Mouse (Mus musculus) left cerebral cortex, postnatal 25 days (tissue): ENCODE data around the gene 4930539E08Rik. TPM values are rescaled to one million over a fixed set of nuclear protein-coding genes. Genes with fewer than 3 reads are reported as not detected.

Experiments
- DNase-seq, 2 experiments: peaks; one replicate each; pipeline ENCODE4 v3.0.0; 2022; ENCODE audit warnings: low spot score in 2 of 2, mixed read lengths in 1 of 2
- intact Hi-C: fragments of 180-260 bp; cut with DNase I; formaldehyde crosslinking; loops from one replicate; pipeline ENCODE4 v1.15.1; 2025
- total RNA-seq, 2 experiments: library from RNA; stranded (reverse); gene quantifications; 2 replicates each; pipeline ENCODE4 v1.2.3; 2021

Gene 4930539E08Rik
- total RNA-seq, 2 experiments from 2014 or later: 9.5 to 11.4 TPM

DNA sequence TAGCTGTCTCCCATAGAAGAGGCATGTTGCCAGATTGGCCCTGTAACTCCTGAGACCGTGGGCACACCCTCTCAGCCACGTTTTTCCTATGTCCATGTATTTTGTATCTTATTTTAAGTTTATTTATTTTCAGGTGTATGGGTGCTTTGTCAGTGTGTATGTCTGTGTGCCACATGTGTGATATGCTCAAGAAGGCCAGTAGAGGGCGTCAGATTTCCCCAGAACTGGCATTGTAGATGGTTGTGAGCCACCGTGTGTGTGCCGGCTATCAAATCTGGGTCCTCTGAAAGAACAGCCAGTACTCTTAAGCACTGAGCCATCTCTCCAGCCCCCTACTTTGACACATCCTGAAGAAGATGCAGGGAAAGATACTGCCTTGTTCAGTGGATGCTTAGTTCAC lies 44.7 kb downstream of the 4930539E08Rik start:
- intact Hi-C loops: no loop called here

DNA sequence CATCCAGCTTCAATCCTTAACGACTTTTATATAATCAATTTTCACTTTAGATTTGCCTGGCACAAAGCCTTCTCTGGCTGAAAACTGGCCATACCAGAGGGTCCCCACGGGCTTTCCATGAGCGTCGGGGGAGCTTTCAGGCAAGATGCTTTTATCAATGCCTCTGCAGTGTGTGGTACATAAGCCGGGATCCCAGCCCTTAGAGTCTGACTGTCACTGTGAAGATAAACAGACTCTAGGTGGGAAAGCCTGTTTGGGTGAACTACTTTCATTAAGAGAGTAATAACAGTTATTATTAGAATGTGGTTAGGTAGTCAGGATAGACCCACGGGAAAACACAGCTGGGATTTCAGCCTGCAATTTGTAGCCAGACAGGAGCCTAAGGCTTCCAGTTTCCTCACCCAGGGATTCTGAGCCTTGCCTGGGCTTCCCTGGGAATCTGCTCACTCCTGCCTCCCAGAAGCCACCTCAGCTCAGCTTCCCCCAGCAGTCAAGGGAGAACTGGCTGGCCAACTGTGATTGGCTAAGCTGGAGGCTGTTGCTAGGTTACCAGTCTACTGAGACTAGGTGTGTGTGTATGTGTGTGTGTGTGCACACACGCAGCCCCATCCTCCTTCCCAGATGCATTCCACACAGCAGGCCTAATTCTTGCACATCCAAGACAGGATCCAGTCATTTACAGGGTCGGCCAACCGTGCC lies 45.6 kb downstream of the 4930539E08Rik start:
- intact Hi-C loops: no loop called here
- DNase-seq: peak; percentile 83 to 93

More for the DNA sequence above, 44.7 kb downstream of the 4930539E08Rik start:
- DNase-seq: no peak

DNA sequence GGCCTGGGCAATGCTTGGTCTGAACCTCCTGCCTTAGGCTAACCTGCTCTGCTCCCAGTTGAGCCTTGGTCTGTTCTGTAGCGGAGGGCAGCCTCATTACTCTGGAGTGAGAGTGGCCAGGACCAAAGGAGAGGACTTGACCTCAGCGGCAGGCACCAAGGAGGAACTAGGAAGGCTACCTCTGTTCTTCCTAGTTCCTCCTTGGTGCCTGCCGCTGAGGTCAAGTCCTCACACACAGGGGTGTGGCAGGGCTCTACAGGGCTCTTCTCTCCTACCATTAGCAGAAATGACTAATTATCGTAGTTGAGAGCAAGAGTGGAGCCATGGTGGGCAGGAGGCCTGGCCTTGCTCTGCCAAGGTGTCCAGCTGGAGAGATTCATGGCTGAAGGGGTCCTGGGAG lies 47.7 kb downstream of the 4930539E08Rik start:
- no peak for DNase-seq
- intact Hi-C loops: no loop called here

DNA sequence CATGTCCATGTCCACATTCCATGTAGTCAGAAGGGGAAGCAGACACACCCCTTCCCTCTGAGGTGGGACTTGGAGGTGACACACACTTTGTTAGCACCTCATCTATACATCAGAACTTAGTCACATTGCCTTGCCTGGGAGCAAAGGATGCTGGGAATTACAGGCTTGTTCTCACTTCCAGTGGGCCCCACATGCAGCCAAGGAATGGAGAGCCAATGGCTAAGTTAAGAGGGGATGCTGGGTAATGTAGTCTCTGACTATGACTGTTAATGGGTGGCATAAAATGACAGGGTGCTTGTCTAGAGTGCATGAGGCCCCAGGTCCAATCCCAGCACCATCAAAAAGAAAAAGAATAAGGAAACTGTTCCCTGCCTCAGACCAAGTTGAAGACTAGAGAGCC lies 48.2 kb downstream of the 4930539E08Rik start:
- DNase-seq: no peak
- intact Hi-C loops: no loop called here

DNA sequence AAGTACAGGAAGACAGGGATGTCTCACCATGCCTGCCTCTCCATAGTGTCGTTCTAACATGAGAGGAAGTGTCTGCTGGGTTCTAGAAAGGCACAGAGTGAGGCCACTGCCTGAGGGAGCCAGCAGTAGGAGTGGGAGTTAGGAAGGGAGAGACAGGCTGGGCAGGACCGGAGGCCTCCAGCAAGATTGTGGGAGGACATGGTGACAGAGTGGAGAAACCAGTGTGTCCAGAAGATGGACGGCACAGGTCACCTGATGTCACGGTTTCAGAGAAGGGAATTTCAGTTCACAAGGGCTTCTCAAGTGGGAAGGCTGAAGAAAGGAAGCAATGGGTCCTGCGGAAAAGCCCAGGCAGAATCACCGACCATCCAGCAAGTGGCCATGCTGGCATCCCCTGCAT lies 50.7 kb downstream of the 4930539E08Rik start:
- intact Hi-C loops: no loop called here
- no peak for DNase-seq

DNA sequence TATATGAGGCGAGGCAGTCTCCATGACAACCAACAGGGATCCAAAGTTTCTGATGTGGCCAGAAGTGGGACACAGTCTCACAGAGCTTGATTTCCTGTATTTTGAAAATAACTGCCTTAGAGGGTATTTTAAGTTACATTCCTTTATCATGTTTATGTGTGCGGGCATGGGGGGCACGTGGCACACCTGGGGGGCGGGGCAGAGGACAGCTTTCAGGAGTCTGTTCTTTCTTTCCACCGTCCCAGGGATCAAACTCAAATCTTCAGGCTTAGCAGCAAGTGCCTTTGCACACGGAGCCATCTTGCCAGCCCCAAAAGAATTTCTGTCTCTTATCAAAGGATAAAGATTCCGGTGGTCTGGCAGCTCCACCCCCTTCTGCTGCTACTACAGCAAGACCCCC lies 51.2 kb downstream of the 4930539E08Rik start:
- intact Hi-C loops: no loop called here
- DNase-seq: no peak

DNA sequence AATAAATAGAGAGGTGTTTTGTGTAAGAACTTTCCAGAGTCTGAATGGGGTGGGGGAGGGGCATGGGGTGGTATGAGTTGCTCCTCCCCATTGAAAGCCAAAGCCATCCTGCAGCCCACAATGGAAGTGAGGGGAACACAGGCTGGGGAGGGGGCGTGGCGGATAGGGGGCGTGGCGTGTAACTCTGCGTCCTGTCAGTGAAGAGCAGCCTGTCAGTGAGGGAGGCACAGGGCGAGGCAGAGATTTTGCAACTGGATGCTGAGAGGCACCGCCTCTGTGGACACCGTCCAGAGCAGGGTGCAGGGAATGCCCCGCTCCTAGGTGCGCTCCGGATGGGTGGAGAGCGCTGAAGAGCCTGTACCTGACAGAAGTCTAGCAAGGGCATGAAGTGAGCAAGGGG lies 56.9 kb downstream of the 4930539E08Rik start, which contains the start of gene Pnpla1:
Gene Pnpla1, plus strand, starts transcription at position 207 of the 400 bp plus-strand sequence.
- intact Hi-C loops: no loop called here
- no peak for DNase-seq

DNA sequence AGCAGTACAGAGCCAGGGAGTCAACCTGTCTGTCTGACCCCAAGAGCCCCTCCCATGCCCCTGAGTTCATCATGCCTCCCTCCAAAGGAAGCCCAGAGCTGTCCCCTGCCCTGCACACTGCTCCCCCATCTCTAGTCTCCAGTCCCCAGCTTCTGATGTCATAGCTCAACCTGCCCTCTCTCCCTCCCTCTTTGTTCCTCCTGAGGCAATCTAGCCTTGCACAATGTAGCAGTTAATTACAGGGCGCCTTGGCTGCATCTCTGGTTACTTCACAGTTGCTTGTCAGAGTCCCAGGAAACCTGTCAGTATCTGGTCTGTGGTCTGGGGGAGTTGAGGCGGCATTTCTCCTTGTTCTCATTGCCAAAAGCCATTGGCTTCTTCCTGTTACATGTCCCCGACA lies 59.1 kb downstream of the 4930539E08Rik start:
- DNase-seq: no peak
- intact Hi-C loops: no loop called here

DNA sequence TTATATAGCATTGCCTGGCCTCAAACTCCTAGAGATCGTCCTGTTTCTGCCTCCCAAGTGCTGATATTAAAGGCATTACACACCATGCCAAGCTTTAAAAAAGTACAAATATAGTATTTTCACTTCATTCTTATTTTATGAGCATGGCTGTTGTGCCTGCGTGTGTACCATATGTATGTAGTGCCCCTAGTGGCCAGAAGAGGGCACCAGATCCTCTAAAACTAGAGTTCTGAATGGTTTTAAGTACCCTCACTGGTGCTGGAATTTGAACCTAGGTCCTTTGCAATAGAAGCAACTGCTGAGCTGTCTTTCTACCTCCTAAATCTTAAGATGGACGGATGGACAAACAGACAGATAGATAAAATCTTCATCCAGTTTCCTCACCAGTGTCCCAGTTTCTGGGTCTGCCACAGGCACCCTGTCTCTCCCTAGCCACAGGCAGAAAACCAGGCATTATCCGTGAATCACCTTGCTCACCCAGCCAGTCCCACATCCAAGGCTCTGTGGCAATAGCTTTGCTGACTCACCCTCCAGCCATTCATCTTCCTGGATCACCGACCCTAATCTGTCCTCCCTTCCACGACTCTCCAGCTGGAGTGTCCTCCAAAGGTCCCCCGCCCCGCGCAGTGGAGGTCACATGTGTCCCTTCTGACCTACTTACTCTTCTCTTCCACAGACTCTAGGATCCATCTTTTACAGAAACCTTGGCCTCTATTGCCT lies 59.8 kb downstream of the 4930539E08Rik start:
- intact Hi-C loops: no loop called here
- DNase-seq: no peak

DNA sequence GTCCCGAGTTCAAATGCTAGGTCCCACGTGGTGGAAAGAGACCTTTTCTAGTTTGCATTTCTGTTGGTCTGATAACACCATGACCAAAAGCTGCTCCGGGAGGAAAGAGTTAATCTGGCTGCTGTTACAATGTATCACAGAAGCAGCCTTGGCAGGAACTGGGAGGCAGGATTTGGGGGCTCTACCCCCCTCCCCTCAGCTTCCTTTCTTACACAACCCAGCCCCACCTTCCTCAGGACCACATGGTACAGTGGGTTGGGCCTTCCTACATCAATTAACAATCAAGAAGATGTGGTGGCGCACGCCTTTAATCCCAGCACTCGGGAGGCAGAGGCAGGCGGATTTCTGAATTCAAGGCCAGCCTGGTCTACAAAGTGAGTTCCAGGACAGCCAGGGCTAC lies 60.7 kb downstream of the 4930539E08Rik start:
- DNase-seq: no peak
- intact Hi-C loops: no loop called here

DNA sequence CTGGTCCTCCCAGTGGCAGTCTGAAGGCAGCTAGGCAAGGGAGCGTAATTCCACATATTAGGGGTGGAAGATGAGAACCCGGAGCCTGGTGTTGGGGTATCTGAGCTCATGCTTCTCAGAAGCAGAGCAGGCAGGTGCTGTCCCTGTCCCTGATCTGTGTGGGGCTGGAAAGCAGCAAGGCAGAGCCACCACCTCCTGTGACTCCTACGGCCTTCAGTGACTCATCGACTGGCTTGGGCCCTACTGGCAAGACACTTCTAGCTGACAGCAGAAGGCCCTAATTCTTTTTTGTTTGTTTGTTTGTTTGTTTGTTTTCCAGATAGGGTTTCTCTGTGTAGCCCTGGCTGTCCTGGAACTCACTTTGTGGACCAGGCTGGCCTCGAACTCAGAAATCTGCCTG lies 64.6 kb downstream of the 4930539E08Rik start:
- intact Hi-C loops: no loop called here

DNA sequence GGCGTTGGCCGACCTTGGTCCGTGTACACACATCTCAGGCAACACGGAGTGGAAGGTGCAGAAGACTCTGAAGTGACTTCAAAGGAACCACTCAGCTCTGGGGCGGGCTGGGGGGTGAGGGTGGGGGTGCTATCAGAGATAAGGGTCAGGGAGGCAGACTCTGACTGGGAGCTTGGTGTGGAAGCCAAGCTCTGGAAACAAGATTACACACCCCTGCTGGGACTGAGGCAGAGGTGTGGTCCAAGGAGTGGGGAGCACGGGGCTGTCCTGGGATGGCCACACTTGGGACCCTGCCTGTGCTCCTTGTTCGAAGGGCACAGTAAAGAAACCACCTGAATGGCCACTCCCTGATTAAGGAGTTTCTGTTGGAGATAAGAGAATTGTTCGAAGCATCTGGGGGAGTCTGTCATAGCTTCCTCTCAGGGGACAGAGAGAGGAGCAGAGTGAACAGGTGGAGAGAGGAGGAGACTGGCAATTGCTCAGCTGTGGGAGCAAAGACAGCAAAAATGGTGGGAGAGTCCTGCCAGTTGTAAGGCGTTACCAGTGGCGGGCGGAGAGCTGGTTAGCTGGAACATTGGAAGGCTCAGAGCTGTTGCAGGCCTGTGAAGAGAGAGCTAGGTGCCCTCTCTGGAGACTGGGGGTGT lies 68.0 kb downstream of the 4930539E08Rik start:
- DNase-seq: peak in 1 of 2 experiments; percentile 56
- intact Hi-C loops: no loop called here

More for the DNA sequence above, 64.6 kb downstream of the 4930539E08Rik start:
- no peak for DNase-seq

Other genes starting within 250 kb of the 4930539E08Rik start
- gene Slc26a8, start 225.1 kb downstream of the 4930539E08Rik start, total RNA-seq: 1 to 10 TPM; 6.6 to 8.0 TPM
- gene Mapk14, start 224.0 kb downstream of the 4930539E08Rik start, total RNA-seq: 10 to 100 TPM; 91.8 to 92.8 TPM
- 1 to 10 TPM; 2.2 to 3.6 TPM for gene AC170998.1, start 189.2 kb downstream of the 4930539E08Rik start, total RNA-seq
- 1 to 10 TPM; 1.0 to 1.2 TPM for gene Mapk13, start 146.0 kb downstream of the 4930539E08Rik start, total RNA-seq
- gene Brpf3, start 114.2 kb downstream of the 4930539E08Rik start, total RNA-seq: 10 to 100 TPM; 47.2 to 54.7 TPM
- gene Pnpla1, start 56.9 kb downstream of the 4930539E08Rik start, total RNA-seq: under 1 TPM; 0.46 to 0.57 TPM
- gene Pxt1, start 28.5 kb upstream of the 4930539E08Rik start, total RNA-seq: not detected
- 10 to 100 TPM; 74.0 to 77.4 TPM for gene Kctd20, start 36.6 kb upstream of the 4930539E08Rik start, total RNA-seq
- gene Stk38, start 92.7 kb upstream of the 4930539E08Rik start, total RNA-seq: 10 to 100 TPM; 44.9 to 59.3 TPM
- 100 to 1,000 TPM; 113 to 117 TPM for gene Srsf3, start 117.3 kb upstream of the 4930539E08Rik start, total RNA-seq
- gene Cdkn1a, start 175.7 kb upstream of the 4930539E08Rik start, total RNA-seq: 10 to 100 TPM; 36.0 to 54.2 TPM
- under 1 TPM in 1 of 2 experiments, not detected in 1; 0.14 TPM for gene Rab44, start 198.8 kb upstream of the 4930539E08Rik start, total RNA-seq